Mouse (Mus musculus) spleen, adult 2 months (tissue): Measurements from ENCODE around the gene Ccdc97.
"Not testable (repeated sequence)": the region's sequence is repeated elsewhere in the genome, so short reads cannot be mapped to it uniquely, and the experiment has no call there.

ENCODE experiments used
- CTCF ChIP-seq: fragments of 200-500 bp; IDR thresholded peaks from 2 replicates; pipeline ENCODE4 v1.5.1; 2011; ENCODE audit warnings: mild to moderate bottlenecking, inconsistent platforms; ENCODE audit not compliant: insufficient read depth, insufficient read length, insufficient replicate concordance; ENCODE audit errors: extremely low read depth
- POLR2A ChIP-seq: fragments of 200-500 bp; IDR thresholded peaks from 2 replicates; pipeline ENCODE4 v1.6.1; 2011; ENCODE audit warnings: low read depth, low read length, inconsistent platforms

GRCm38 (mm10) chr7:25721776-25722175 is 2.9 kb upstream of the Ccdc97 start:
- not testable (repeated sequence) for TF ChIP-seq POLR2A, CTCF
